Mouse (Mus musculus) lung, embryonic 14.5 days (tissue): Measurements from ENCODE around the gene Pip5k1b. TPM values are rescaled to one million over a fixed set of nuclear protein-coding genes. Genes with fewer than 3 reads are reported as not detected.

ENCODE experiments used
- ATAC-seq: fragments of 200-750 bp; cut with Nextera tagmentation; 2 replicates; pipeline ENCODE4 v1.8.0; 2017; ENCODE audit warnings: mild to moderate bottlenecking, moderate TSS enrichment, moderate library complexity; ENCODE audit not compliant: insufficient read depth
- DNase-seq: peaks from one replicate; pipeline ENCODE4 v3.0.0-alpha.2; 2015
- H3K27ac ChIP-seq: fragments of 300-500 bp; sonication (generic); 2 replicates; pipeline ENCODE4 v1.5.1; 2014; ENCODE audit warnings: low read depth, mild to moderate bottlenecking, moderate library complexity
- H3K27me3 ChIP-seq: fragments of 300-500 bp; sonication (generic); 2 replicates; pipeline ENCODE4 v1.6.1; 2014; ENCODE audit warnings: low read length, control low read depth; ENCODE audit not compliant: insufficient read depth
- H3K36me3 ChIP-seq: fragments of 300-500 bp; sonication (generic); 2 replicates; pipeline ENCODE4 v1.6.1; 2014; ENCODE audit warnings: control low read depth; ENCODE audit not compliant: insufficient read depth
- H3K4me1 ChIP-seq: fragments of 300-500 bp; sonication (generic); 2 replicates; pipeline ENCODE4 v1.6.1; 2014; ENCODE audit warnings: antibody characterized with exemption, control low read depth; ENCODE audit not compliant: insufficient read depth
- H3K4me2 ChIP-seq: fragments of 300-500 bp; sonication (generic); 2 replicates; pipeline ENCODE4 v1.6.1; 2014; ENCODE audit warnings: mild to moderate bottlenecking
- H3K4me3 ChIP-seq: fragments of 300-500 bp; sonication (generic); 2 replicates; pipeline ENCODE4 v1.5.1; 2014; ENCODE audit warnings: low read depth, low read length
- H3K9ac ChIP-seq: fragments of 300-500 bp; sonication (generic); 2 replicates; pipeline ENCODE4 v1.6.1; 2014
- H3K9me3 ChIP-seq: fragments of 300-500 bp; sonication (generic); 2 replicates; pipeline ENCODE4 v1.6.1; 2016; ENCODE audit warnings: low read depth, low read length, control low read depth
- CTCF ChIP-seq: IDR thresholded peaks from 2 replicates; pipeline ENCODE4 v1.5.1; 2016; ENCODE audit warnings: antibody characterized with exemption, low read depth
- WGBS: fragments of 180-500 bp; shearing (Covaris S2); extraction: QIAGEN DNeasy Blood & Tissue Kit; methylation state at CpG from one replicate; pipeline ENCODE4 v1.1.7; 2014; 5-methylcytosine and 5-hydroxymethylcytosine counted together
- polyA plus RNA-seq: library from polyadenylated mRNA; unstranded; fragments of >200 nt; fragmentation: Nextera tagmentation; extraction: Ambion mirVana; gene quantifications from 2 replicates; pipeline ENCODE4 v1.2.1, GENCODE M21; 2014

The Pip5k1b gene
- polyA plus RNA-seq, 1 experiment from 2014 or later = 2.6 TPM

GRCm38 (mm10) chr19:24536920-24537319 lies 18.8 kb downstream of the Pip5k1b start:
- TF ChIP-seq CTCF = no peak
- Histone ChIP-seq H3K4me1 (no peaks in the 10 kb centered on the region), H3K4me3 (no peak overlapping the region), H3K9ac (no peak overlapping the region), H3K36me3 (no peaks in the 10 kb centered on the region), H3K4me2 (no peak overlapping the region), H3K27ac (no peak overlapping the region), H3K27me3 (no peaks in the 10 kb centered on the region), H3K9me3 (no peaks in the 10 kb centered on the region)
- 40% methylated on average over 5 of the region's 5 CpGs for WGBS
- DNase-seq (peak; percentile 18), ATAC-seq (no peak)

GRCm38 (mm10) chr19:24536280-24536679 lies 19.4 kb downstream of the Pip5k1b start:
- H3K4me1 ChIP-seq = no peaks in the 10 kb centered on the region
- H3K27ac ChIP-seq = no peak overlapping the region
- 81% methylated on average over 3 of the region's 3 CpGs for WGBS
- H3K27me3 ChIP-seq = no peaks in the 10 kb centered on the region
- H3K4me3 ChIP-seq = no peak overlapping the region
- no peaks in the 10 kb centered on the region for H3K9me3 ChIP-seq
- no peak for DNase-seq
- H3K36me3 ChIP-seq = no peaks in the 10 kb centered on the region
- H3K4me2 ChIP-seq = no peak overlapping the region
- no peak for ATAC-seq
- no peak for TF ChIP-seq CTCF
- no peak overlapping the region for H3K9ac ChIP-seq

- no peak overlapping the region for H3K27ac ChIP-seq
- H3K9ac ChIP-seq = no peak overlapping the region
- H3K27me3 ChIP-seq = no peaks in the 10 kb centered on the region
- no peak overlapping the region for H3K4me3 ChIP-seq
- no peaks in the 10 kb centered on the region for H3K4me1 ChIP-seq
- H3K9me3 ChIP-seq = no peaks in the 10 kb centered on the region
- DNase-seq (no peak), ATAC-seq (no peak)
- H3K36me3 ChIP-seq = no peaks in the 10 kb centered on the region
- no peak for TF ChIP-seq CTCF
- 85% methylated on average over 6 of the region's 6 CpGs for WGBS
- peak overlapping the region; percentile 12; the same call in 1 of the 2 replicates for H3K4me2 ChIP-seq
Observed at GRCm38 (mm10) chr19:24535161-24535560, 20.5 kb downstream of the Pip5k1b start.

- Histone ChIP-seq H3K27me3 (no peaks in the 10 kb centered on the region), H3K9me3 (no peaks in the 10 kb centered on the region), H3K27ac (no peak overlapping the region), H3K4me1 (no peaks in the 10 kb centered on the region), H3K4me2 (peak overlapping the region; percentile 12; the same call in 1 of the 2 replicates), H3K9ac (no peak overlapping the region), H3K36me3 (no peaks in the 10 kb centered on the region), H3K4me3 (no peak overlapping the region)
- 67% methylated on average over 7 of the region's 7 CpGs for WGBS
- no peak for TF ChIP-seq CTCF
- DNase-seq = no peak
- ATAC-seq = no peak
Observed at GRCm38 (mm10) chr19:24534733-24535132, 20.9 kb downstream of the Pip5k1b start.

GRCm38 (mm10) chr19:24528910-24529561 lies 26.6 kb downstream of the Pip5k1b start:
- no peaks in the 10 kb centered on the region for H3K27me3 ChIP-seq
- WGBS = 69% methylated on average over 4 of the region's 4 CpGs
- no peak overlapping the region for H3K4me3 ChIP-seq

GRCm38 (mm10) chr19:24528129-24528730 lies 27.4 kb downstream of the Pip5k1b start:
- DNase-seq = no peak
- H3K4me1 ChIP-seq = no peaks in the 10 kb centered on the region
- H3K36me3 ChIP-seq = no peaks in the 10 kb centered on the region
- ATAC-seq = no peak
- 60% methylated on average over 4 of the region's 4 CpGs for WGBS
- no peak overlapping the region for H3K9ac ChIP-seq
- H3K4me2 ChIP-seq = no peak overlapping the region
- TF ChIP-seq CTCF = no peak
- no peaks in the 10 kb centered on the region for H3K9me3 ChIP-seq
- H3K4me3 ChIP-seq = no peak overlapping the region
- no peak overlapping the region for H3K27ac ChIP-seq
- no peaks in the 10 kb centered on the region for H3K27me3 ChIP-seq

More at GRCm38 (mm10) chr19:24528910-24529561, 26.6 kb downstream of the Pip5k1b start:
- DNase-seq = no peak
- Histone ChIP-seq H3K4me1 (no peaks in the 10 kb centered on the region), H3K9ac (no peak overlapping the region), H3K36me3 (no peaks in the 10 kb centered on the region), H3K27ac (no peak overlapping the region), H3K4me2 (no peak overlapping the region), H3K9me3 (no peaks in the 10 kb centered on the region)
- TF ChIP-seq CTCF = no peak
- no peak for ATAC-seq

- H3K27ac ChIP-seq = no peak overlapping the region
- H3K4me1 ChIP-seq = no peaks in the 10 kb centered on the region
- no peaks in the 10 kb centered on the region for H3K9me3 ChIP-seq
- H3K27me3 ChIP-seq = no peaks in the 10 kb centered on the region
- no peak for DNase-seq
- no peaks in the 10 kb centered on the region for H3K36me3 ChIP-seq
- TF ChIP-seq CTCF = no peak
- ATAC-seq = no peak
- 84% methylated on average over 5 of the region's 5 CpGs for WGBS
- no peak overlapping the region for H3K9ac ChIP-seq
- H3K4me2 ChIP-seq = no peak overlapping the region
- no peak overlapping the region for H3K4me3 ChIP-seq
Observed at GRCm38 (mm10) chr19:24527613-24527948, 28.1 kb downstream of the Pip5k1b start.
